Mouse (Mus musculus): ENCODE data around the gene Nsun4.

Gene Nsun4

DNA sequence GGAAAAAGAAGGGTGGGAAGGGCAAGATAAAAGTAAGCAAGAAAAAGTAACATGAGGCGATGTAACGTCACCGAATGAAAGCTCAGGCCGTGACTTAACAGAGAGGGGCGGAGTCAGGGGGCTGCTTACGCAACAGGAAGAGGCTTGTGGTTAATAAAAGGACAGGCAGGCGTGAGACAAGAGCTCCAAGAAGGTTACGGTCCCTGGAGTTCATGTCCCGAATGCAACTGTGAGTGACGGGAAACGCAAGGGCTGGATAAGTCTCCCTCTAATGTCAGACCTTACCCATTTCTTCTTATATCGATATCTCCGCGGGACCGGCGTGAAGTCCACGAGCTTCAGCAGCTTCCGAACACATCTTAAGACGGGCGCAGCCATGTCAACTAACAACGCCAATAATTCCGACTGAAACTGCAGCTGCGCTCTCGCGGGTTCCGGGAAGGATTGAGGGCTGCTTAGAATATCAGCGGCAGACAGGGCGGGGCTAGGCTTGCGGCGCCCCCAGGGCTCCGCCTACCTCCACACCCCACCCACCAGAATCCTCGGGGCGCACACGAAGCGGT, at the start of gene Nsun4:
Nsun4 (minus strand) TSS at position 478 of the 563 bp plus-strand sequence.
- peak; percentile 94 for DNase-seq

- DNase-seq, result no peak
Observed at GRCm38 (mm10) chr4:116100959-116101358, 47.3 kb upstream of the Nsun4 start.

- DNase-seq, result no peak
Observed at GRCm38 (mm10) chr4:116097211-116097610, 43.5 kb upstream of the Nsun4 start.

- DNase-seq, result peak; percentile 11
Observed at GRCm38 (mm10) chr4:116096291-116096690, 42.6 kb upstream of the Nsun4 start.

GRCm38 (mm10) chr4:116088510-116089249, 35.0 kb upstream of the Nsun4 start:
- no peak for DNase-seq

DNA sequence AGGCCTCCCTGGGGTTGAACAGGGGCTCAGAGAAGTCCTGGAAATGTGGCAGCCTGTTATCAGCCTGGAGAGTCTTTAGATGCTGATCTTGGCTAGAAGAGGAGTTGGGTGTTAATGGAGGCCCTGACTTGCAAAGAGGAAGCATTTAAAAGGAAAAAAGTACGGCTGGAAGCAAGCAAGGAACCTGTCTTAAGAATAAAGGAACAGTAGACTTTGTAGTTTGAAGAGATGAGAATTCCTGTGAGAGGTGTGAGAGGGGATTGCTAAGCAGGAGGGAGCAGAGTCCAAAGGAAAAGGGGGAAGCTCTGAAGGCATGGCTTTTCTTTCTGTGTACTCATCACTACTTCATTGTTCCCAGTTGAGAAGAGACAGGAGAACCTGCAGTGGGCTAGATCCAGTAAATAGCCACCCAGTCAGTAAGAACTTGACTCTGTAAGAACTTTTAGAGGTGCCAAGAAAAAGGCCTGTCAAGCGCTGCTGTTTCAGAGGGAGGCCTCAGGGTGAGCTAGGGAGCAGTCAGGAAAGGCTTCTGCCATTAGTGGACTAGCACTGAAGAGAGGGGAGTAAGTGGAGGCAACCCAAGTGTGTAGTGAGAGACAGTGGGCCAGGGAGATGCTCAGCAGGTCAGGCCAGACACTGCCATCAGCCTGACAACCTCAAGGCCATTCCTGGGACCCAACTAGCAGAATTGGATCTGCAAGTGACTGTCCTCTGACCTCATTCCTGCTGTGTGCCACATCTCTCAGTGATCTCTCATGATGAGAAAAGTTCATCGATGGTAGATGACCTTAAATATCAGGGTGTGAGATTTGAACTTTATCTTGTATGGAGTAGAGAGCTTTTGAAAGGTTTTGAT, 23.8 kb upstream of the Nsun4 start:
- no peak for DNase-seq

- DNase-seq, result peak; percentile 62
Observed at GRCm38 (mm10) chr4:116076369-116077231, 22.9 kb upstream of the Nsun4 start.

DNA sequence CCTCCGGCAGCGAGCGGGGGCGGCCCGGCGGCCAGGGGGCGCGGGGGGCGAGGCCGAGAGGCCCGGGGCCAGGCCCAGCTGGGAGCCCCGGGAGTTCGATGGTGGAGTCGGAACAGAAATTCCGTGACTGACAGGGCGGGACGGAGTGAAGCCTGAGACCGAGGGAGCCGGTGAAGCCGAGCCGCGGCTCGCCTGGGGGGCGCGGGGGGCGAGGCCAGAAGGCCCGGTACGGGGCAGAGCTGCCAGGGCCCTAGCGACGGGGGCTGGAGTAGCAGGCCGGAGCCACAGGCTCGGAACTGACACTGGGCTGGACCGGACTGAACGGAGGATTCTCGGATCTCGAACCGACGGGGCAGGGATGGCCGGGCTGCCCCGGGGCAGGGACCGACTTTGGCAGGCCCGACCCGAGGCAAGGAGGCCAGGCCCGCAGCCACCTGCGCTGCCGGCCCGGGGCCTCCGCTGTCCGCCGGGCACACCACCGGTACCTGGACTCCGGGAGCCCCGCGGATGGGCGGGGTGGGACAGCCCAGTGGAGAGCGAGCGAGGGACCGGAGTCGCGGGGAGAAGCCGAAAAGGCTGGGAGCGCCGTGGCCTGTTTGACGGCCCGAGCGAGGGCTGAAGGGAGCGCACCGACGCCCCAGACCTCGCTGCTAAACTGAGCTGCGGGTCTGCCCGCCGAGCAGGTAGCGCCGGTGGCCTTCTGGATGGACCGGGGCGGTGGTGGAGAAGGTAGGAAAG, 22.1 kb upstream of the Nsun4 start:
- peak; percentile 84 for DNase-seq

DNA sequence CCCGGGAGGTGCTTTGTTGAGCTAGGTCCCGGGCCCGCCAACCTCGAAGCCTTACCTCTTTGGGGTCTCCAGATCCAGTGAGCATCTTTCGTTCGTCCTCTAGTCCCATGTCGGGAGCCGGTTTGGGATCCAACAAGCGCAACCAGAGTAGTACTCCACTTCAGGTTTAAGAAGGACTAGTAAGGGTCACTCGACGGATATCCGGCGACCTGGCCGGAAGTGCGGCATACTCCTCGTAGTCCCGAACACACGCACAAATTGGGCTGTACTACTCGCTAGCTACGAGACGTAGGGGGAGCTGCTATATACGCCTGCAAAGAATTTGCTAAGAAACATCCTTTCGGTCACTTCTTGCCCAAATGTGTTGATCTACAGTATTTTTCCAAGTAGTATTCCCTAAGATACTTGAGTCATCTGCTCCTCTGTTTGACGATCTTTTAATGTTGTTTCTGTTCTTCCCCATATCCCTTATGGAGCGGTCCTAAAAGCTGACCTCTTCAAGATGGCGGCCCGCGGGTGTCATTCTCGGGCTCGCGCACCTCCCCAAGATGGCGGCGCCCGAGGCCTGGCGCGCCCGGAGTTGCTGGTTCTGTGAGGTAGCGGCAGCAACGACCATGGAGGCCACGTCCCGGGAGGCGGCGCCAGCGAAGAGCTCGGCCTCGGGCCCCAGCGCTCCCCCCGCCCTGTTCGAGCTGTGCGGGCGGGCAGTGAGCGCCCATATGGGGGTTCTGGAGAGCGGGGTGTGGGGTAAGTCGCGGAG, 21.4 kb upstream of the Nsun4 start, which contains the start of the genes Uqcrh and Lrrc41:
Uqcrh (minus strand) TSS at position 211 of the 760 bp plus-strand sequence.
Lrrc41 (plus strand) TSS at position 409 of the 760 bp plus-strand sequence.
- DNase-seq, result peak; percentile 97

- no peak for DNase-seq
Observed at GRCm38 (mm10) chr4:116074145-116074675, 20.5 kb upstream of the Nsun4 start.

- no peak for DNase-seq
Observed at GRCm38 (mm10) chr4:116073146-116073545, 19.5 kb upstream of the Nsun4 start.

GRCm38 (mm10) chr4:116070116-116070515, 16.4 kb upstream of the Nsun4 start:
- DNase-seq, result no peak

DNA sequence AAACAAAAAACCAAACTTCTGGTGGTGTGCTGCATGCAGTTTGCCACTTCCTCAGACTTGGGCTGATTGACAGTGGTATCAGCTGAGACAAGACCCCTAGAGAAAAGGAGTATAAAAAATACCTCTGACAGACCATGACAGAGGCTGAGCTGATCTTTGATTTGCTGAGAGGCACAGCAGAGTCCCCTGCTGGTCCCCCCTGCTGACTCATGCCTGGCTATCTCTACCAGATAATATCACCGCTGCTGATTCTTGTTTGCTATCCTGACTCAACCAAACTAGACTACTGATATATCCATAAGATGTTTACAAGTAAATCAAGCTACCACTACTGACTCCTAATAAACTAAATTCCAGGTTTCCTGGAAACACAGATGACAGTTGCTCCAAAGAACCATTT, 10.2 kb upstream of the Nsun4 start:
- DNase-seq, result no peak

GRCm38 (mm10) chr4:116059012-116059726, 5.5 kb upstream of the Nsun4 start:
- DNase-seq, result no peak

DNA sequence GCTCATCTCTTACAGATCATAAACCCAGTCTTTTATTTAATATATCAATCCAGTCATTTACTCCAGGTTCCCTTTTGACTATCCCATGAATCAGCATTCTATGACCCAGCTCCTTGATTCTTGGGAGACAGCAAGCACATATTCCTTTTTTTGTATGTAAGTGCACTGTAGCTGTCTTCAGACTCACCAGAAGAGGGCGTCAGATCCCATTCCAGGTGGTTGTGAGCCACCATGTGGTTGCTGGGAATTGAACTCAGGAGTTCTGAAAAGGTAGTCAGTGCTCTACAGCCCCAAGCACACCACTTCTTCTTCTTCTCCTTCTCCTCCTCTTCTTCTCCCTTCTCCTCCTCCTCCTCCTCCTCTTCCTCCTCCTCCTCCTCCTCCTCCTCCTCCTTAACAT, 3.9 kb upstream of the Nsun4 start:
- no peak for DNase-seq

GRCm38 (mm10) chr4:116052526-116053293, 966 bp downstream of the Nsun4 start:
- peak; percentile 72 for DNase-seq

GRCm38 (mm10) chr4:116049211-116049610, 4.5 kb downstream of the Nsun4 start:
- no peak for DNase-seq

- no peak for DNase-seq
Observed at GRCm38 (mm10) chr4:116048130-116048920, 5.4 kb downstream of the Nsun4 start.

Measured in kidney, postnatal 10 days (tissue).